Mouse (Mus musculus): ENCODE measurements around the gene Zbtb43.

DNA sequence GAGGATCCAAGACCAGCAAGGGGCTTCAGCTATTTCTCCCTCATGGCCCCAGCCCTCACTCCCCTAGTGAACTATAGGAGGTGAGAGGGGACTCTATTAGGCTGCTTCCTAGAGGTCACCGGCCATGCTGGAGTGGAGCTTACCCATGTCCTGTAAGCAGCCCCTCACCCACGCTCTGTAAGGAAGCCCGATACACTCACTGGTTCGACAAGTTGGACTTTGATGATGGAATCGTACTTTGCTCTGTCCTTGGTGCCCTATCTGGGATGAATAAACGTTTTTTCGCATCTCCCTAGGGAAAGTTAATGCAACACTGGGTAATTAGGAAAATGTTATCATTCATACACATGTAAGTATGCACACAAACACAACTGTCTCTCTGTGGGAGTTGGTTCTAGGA, 6.3 kb downstream of the Zbtb43 start:
- TF ChIP-seq POLR2A (IDR thresholded peaks at IDR 0.05; ENCODE audit: insufficient read depth, low read depth, low read length) (no peak), CTCF (IDR thresholded peaks at IDR 0.05) (no peak), EP300 (IDR thresholded peaks at IDR 0.05; ENCODE audit: insufficient read depth, low read depth, low read length) (no peak)

All from heart, adult 2 months (tissue).